Mouse (Mus musculus) midbrain, embryonic 13.5 days (tissue): ENCODE results near the gene Sigirr. TPM values are rescaled to one million over a fixed set of nuclear protein-coding genes. Genes with fewer than 3 reads are reported as not detected.

Experiments
- ATAC-seq: fragments of 200-750 bp; cut with Nextera tagmentation; 2 replicates; pipeline ENCODE4 v1.8.0; 2017; ENCODE audit warnings: mild to moderate bottlenecking, moderate TSS enrichment, moderate library complexity
- H3K27ac ChIP-seq: fragments of 300-500 bp; sonication (generic); 2 replicates; pipeline ENCODE4 v1.5.1; 2015; ENCODE audit warnings: inconsistent platforms, mild to moderate bottlenecking, moderate library complexity
- H3K27me3 ChIP-seq: fragments of 300-500 bp; sonication (generic); 2 replicates; pipeline ENCODE4 v1.6.1; 2015; ENCODE audit warnings: mild to moderate bottlenecking, inconsistent platforms
- H3K36me3 ChIP-seq: fragments of 300-500 bp; sonication (generic); 2 replicates; pipeline ENCODE4 v1.6.1; 2015; ENCODE audit warnings: mild to moderate bottlenecking, inconsistent platforms
- H3K4me1 ChIP-seq: fragments of 300-500 bp; sonication (generic); replicated peaks from 2 replicates; pipeline ENCODE4 v1.6.1; 2015; ENCODE audit warnings: inconsistent platforms
- H3K4me2 ChIP-seq: fragments of 300-500 bp; sonication (generic); replicated peaks from 2 replicates; pipeline ENCODE4 v1.6.1; 2015; ENCODE audit warnings: moderate library complexity, mild to moderate bottlenecking, inconsistent platforms
- H3K4me3 ChIP-seq: fragments of 300-500 bp; sonication (generic); replicated peaks from 2 replicates; pipeline ENCODE4 v1.5.1; 2015; ENCODE audit warnings: mild to moderate bottlenecking, inconsistent platforms
- H3K9ac ChIP-seq: fragments of 300-500 bp; sonication (generic); replicated peaks from 2 replicates; pipeline ENCODE4 v1.6.1; 2015; ENCODE audit warnings: mild to moderate bottlenecking, inconsistent platforms
- H3K9me3 ChIP-seq: fragments of 300-500 bp; sonication (generic); 2 replicates; pipeline ENCODE4 v1.6.1; 2016; ENCODE audit warnings: mild to moderate bottlenecking, inconsistent platforms
- WGBS: fragments of 180-500 bp; shearing (Covaris S2); methylation state at CpG from one replicate; pipeline ENCODE4 v1.1.7; 2015; 5-methylcytosine and 5-hydroxymethylcytosine counted together
- polyA plus RNA-seq: library from polyadenylated mRNA; unstranded; fragments of >200 nt; fragmentation: Nextera tagmentation; extraction: Ambion mirVana; gene quantifications from 2 replicates; pipeline ENCODE4 v1.2.1, GENCODE M21; 2015

The Sigirr gene
- polyA plus RNA-seq, result 1.8 and 2.6 TPM in 2 replicates

- Histone ChIP-seq H3K4me3 (peak within 1 kb of the TSS; percentile 41), H3K36me3 (no peaks in the 10 kb centered on the region), H3K27me3 (peaks cover 60% of the 10 kb centered on the region), H3K27ac (no peak within 1 kb of the TSS), H3K9ac (peak within 1 kb of the TSS; percentile 51), H3K9me3 (no peaks in the 10 kb centered on the region), H3K4me1 (peaks cover 12% of the 10 kb centered on the region), H3K4me2 (peak within 1 kb of the TSS; percentile 56)
- 0 out of 2 replicates have a peak, but pooled peaks have one; percentile 24 for ATAC-seq
- WGBS, result 1% methylated on average over 56 of the region's 56 CpGs
Observed at GRCm38 (mm10) chr7:141099911-141100691, at the start of gene Sigirr. TSS of gene Sigirr (minus strand) at chr7:141100572.

- no peak for ATAC-seq
- no peaks in the 10 kb centered on the region for H3K4me1 ChIP-seq
- no peak overlapping the region for H3K4me2 ChIP-seq
- H3K4me3 ChIP-seq, result no peak overlapping the region
- H3K27me3 ChIP-seq, result no peaks in the 10 kb centered on the region
- H3K9me3 ChIP-seq, result no peaks in the 10 kb centered on the region
- WGBS, result 87% methylated on average over 4 of the region's 4 CpGs
- no peak overlapping the region for H3K9ac ChIP-seq
- no peak overlapping the region for H3K27ac ChIP-seq
- H3K36me3 ChIP-seq, result peaks cover 68% of the 10 kb centered on the region
Observed at GRCm38 (mm10) chr7:141148639-141149038, 48.3 kb upstream of the Sigirr start.

- H3K9me3 ChIP-seq, result no peaks in the 10 kb centered on the region
- H3K9ac ChIP-seq, result 0 out of 2 replicates have a peak overlapping the region, but pooled peaks have one; percentile 23
- H3K36me3 ChIP-seq, result peaks cover 55% of the 10 kb centered on the region
- H3K4me1 ChIP-seq, result no peaks in the 10 kb centered on the region
- ATAC-seq, result no peak
- H3K27me3 ChIP-seq, result no peaks in the 10 kb centered on the region
- H3K27ac ChIP-seq, result no peak overlapping the region
- WGBS, result 79% methylated on average over 6 of the region's 6 CpGs
- H3K4me2 ChIP-seq, result no peak overlapping the region
- no peak overlapping the region for H3K4me3 ChIP-seq
Observed at GRCm38 (mm10) chr7:141147044-141147443, 46.7 kb upstream of the Sigirr start.

- Histone ChIP-seq H3K9me3 (no peaks in the 10 kb centered on the region), H3K27ac (no peak overlapping the region), H3K4me2 (no peak overlapping the region), H3K9ac (no peak overlapping the region), H3K36me3 (peaks cover 51% of the 10 kb centered on the region), H3K27me3 (no peaks in the 10 kb centered on the region), H3K4me3 (no peak overlapping the region), H3K4me1 (no peaks in the 10 kb centered on the region)
- ATAC-seq, result no peak
- 95% methylated on average over 12 of the region's 12 CpGs for WGBS
Observed at GRCm38 (mm10) chr7:141146043-141146595, 45.7 kb upstream of the Sigirr start.

GRCm38 (mm10) chr7:141145403-141145802 is 45.0 kb upstream of the Sigirr start:
- Histone ChIP-seq H3K4me2 (no peak overlapping the region), H3K9ac (no peak overlapping the region), H3K4me1 (no peaks in the 10 kb centered on the region), H3K27ac (no peak overlapping the region), H3K9me3 (no peaks in the 10 kb centered on the region), H3K27me3 (no peaks in the 10 kb centered on the region), H3K36me3 (peaks cover 47% of the 10 kb centered on the region), H3K4me3 (no peak overlapping the region)
- WGBS, result 78% methylated on average over 1 of the region's 1 CpGs
- ATAC-seq, result no peak

- no peak for ATAC-seq
- Histone ChIP-seq H3K27me3 (no peaks in the 10 kb centered on the region), H3K9me3 (no peaks in the 10 kb centered on the region), H3K4me3 (no peak overlapping the region), H3K4me1 (no peaks in the 10 kb centered on the region), H3K4me2 (no peak overlapping the region), H3K9ac (no peak overlapping the region), H3K27ac (no peak overlapping the region), H3K36me3 (peaks cover 47% of the 10 kb centered on the region)
- WGBS, result 91% methylated on average over 3 of the region's 3 CpGs
Observed at GRCm38 (mm10) chr7:141144650-141145049, 44.3 kb upstream of the Sigirr start.

- ATAC-seq, result no peak
- WGBS, result 86% methylated on average over 2 of the region's 2 CpGs
Observed at GRCm38 (mm10) chr7:141143861-141144260, 43.5 kb upstream of the Sigirr start.

GRCm38 (mm10) chr7:141143112-141143511 is 42.7 kb upstream of the Sigirr start:
- Histone ChIP-seq H3K9ac (no peak overlapping the region; the same call in 1 of the 2 replicates), H3K36me3 (peaks cover 55% of the 10 kb centered on the region), H3K4me1 (no peaks in the 10 kb centered on the region), H3K27me3 (no peaks in the 10 kb centered on the region), H3K27ac (no peak overlapping the region), H3K9me3 (no peaks in the 10 kb centered on the region), H3K4me2 (no peak overlapping the region), H3K4me3 (no peak overlapping the region)
- ATAC-seq, result no peak
- 52% methylated on average over 5 of the region's 5 CpGs for WGBS

More at GRCm38 (mm10) chr7:141143861-141144260, 43.5 kb upstream of the Sigirr start:
- Histone ChIP-seq H3K36me3 (peaks cover 52% of the 10 kb centered on the region), H3K4me3 (no peak overlapping the region), H3K9me3 (no peaks in the 10 kb centered on the region), H3K9ac (no peak overlapping the region), H3K4me2 (no peak overlapping the region), H3K27me3 (no peaks in the 10 kb centered on the region), H3K27ac (no peak overlapping the region), H3K4me1 (no peaks in the 10 kb centered on the region)

- no peak for ATAC-seq
- Histone ChIP-seq H3K27ac (no peak overlapping the region), H3K27me3 (no peaks in the 10 kb centered on the region), H3K4me1 (no peaks in the 10 kb centered on the region), H3K9ac (no peak overlapping the region), H3K4me2 (no peak overlapping the region), H3K4me3 (no peak overlapping the region), H3K36me3 (peaks cover 57% of the 10 kb centered on the region), H3K9me3 (no peaks in the 10 kb centered on the region)
- 94% methylated on average over 4 of the region's 4 CpGs for WGBS
Observed at GRCm38 (mm10) chr7:141141326-141141725, 41.0 kb upstream of the Sigirr start.

- H3K4me2 ChIP-seq, result peak overlapping the region; percentile 87
- no peak overlapping the region for H3K27ac ChIP-seq
- ATAC-seq, result no peak
- H3K9me3 ChIP-seq, result no peaks in the 10 kb centered on the region
- peaks cover 23% of the 10 kb centered on the region for H3K36me3 ChIP-seq
- H3K4me1 ChIP-seq, result peaks cover 27% of the 10 kb centered on the region
- H3K27me3 ChIP-seq, result no peaks in the 10 kb centered on the region
- H3K9ac ChIP-seq, result peak overlapping the region; percentile 93
- peak overlapping the region; percentile 89 for H3K4me3 ChIP-seq
- whole genome bisulfite sequencing, result 58% methylated on average over 12 of the region's 12 CpGs
Observed at GRCm38 (mm10) chr7:141131904-141132755, 31.8 kb upstream of the Sigirr start.

- WGBS, result under 1% methylated on average over 59 of the region's 59 CpGs
- no peaks in the 10 kb centered on the region for H3K27me3 ChIP-seq
- peak overlapping the region; percentile 74 for H3K27ac ChIP-seq
- peak overlapping the region; percentile 89 for H3K4me3 ChIP-seq
- peak; percentile 100 for ATAC-seq
- H3K36me3 ChIP-seq, result peaks cover 14% of the 10 kb centered on the region
- H3K4me2 ChIP-seq, result peak overlapping the region; percentile 87
- peak overlapping the region; percentile 93 for H3K9ac ChIP-seq
- H3K9me3 ChIP-seq, result no peaks in the 10 kb centered on the region
- peaks cover 27% of the 10 kb centered on the region for H3K4me1 ChIP-seq
Observed at GRCm38 (mm10) chr7:141131024-141131820, 30.9 kb upstream of the Sigirr start.
